Mouse (Mus musculus) spleen, adult 2 months (tissue): ENCODE results near the gene Pop7.

Source experiments
- CTCF ChIP-seq: fragments of 200-500 bp; IDR thresholded peaks from 2 replicates; pipeline ENCODE4 v1.5.1; 2011; ENCODE audit warnings: mild to moderate bottlenecking, inconsistent platforms; ENCODE audit not compliant: insufficient read depth, insufficient read length, insufficient replicate concordance; ENCODE audit errors: extremely low read depth
- POLR2A ChIP-seq: fragments of 200-500 bp; IDR thresholded peaks from 2 replicates; pipeline ENCODE4 v1.6.1; 2011; ENCODE audit warnings: low read depth, low read length, inconsistent platforms

- TF ChIP-seq CTCF: no peak
- no peak for TF ChIP-seq POLR2A
Measured at GRCm38 (mm10) chr5:137532808-137533116, 30.4 kb upstream of the Pop7 start.
